Comparison of ENCODE assay signal across 12 mouse cellular contexts in genomic region chr2:6705929-6706739, GRCm38 (mm10).
DNase-seq lines count a peak whose midpoint lies in the region; ATAC-seq and TF ChIP-seq lines count a peak whose summit lies in the region.
"Had no signal": no experiment of that assay in that cellular context is flagged by ENCODE, and none has a peak within 500 bp of the region (broad histone marks: within the 10 kb centered on the region; RNA-seq: fewer than 3 reads in every experiment).

No protein-coding gene starts in this region.

- 0 out of 2 replicates have a peak overlapping the region, but pooled peaks have one; percentile 31 for H3K27ac ChIP-seq in forebrain, embryonic 13.5 days
- no peak overlapping the region for H3K27ac ChIP-seq in forebrain, embryonic 11.5 days (ENCODE audit: low read depth, low read length)
- 0 out of 2 replicates have a peak overlapping the region, but pooled peaks have one; percentile 23 for H3K27ac ChIP-seq in neural tube, embryonic 15.5 days (replicated peaks)
- peak overlapping the region; percentile 93 for H3K27ac ChIP-seq in bone marrow macrophage, adult 2 months (ENCODE audit: insufficient read depth, low read depth, low read length)
- H3K27ac ChIP-seq: liver, embryonic 14.5 days had no signal

- no peak overlapping the region for H3K4me3 ChIP-seq in forebrain, embryonic 13.5 days
- H3K4me3 ChIP-seq in forebrain, embryonic 11.5 days (ENCODE audit: low read depth, low read length): no peak overlapping the region
- H3K4me3 ChIP-seq in neural tube, embryonic 15.5 days (replicated peaks): no peak overlapping the region
- H3K4me3 ChIP-seq in bone marrow macrophage, adult 2 months (ENCODE audit: insufficient read depth, low read length): peak overlapping the region; percentile 26

- WGBS in forebrain, embryonic 13.5 days: 88% methylated on average over 11 of the region's 11 CpGs
- WGBS in forebrain, embryonic 11.5 days: 89% methylated on average over 11 of the region's 11 CpGs
- WGBS in neural tube, embryonic 15.5 days: 85% methylated on average over 11 of the region's 11 CpGs

- ATAC-seq in forebrain, embryonic 13.5 days: no peak
- no peak for ATAC-seq in forebrain, embryonic 11.5 days (replicated peaks; ENCODE audit: low FRiP score)
- ATAC-seq in neural tube, embryonic 15.5 days (ENCODE audit: low FRiP score): no peak
- no peak for ATAC-seq in erythroblast, adult 5-6 weeks (replicated peaks; ENCODE audit: low FRiP score, poor library complexity, severe bottlenecking)

- no peaks in the 10 kb centered on the region for H3K36me3 ChIP-seq in forebrain, embryonic 13.5 days (ENCODE audit: poor library complexity, severe bottlenecking)
- no peaks in the 10 kb centered on the region for H3K36me3 ChIP-seq in forebrain, embryonic 11.5 days (ENCODE audit: control insufficient read depth, insufficient read depth, low read length)
- no peaks in the 10 kb centered on the region for H3K36me3 ChIP-seq in neural tube, embryonic 15.5 days

- no peaks in the 10 kb centered on the region for H3K27me3 ChIP-seq in forebrain, embryonic 13.5 days
- no peaks in the 10 kb centered on the region for H3K27me3 ChIP-seq in forebrain, embryonic 11.5 days (ENCODE audit: control insufficient read depth, insufficient read depth, low read length)
- H3K27me3 ChIP-seq in neural tube, embryonic 15.5 days (replicated peaks): no peaks in the 10 kb centered on the region

- no peak for TF ChIP-seq POLR2A in bone marrow macrophage, adult 2 months (IDR thresholded peaks at IDR 0.05; ENCODE audit: borderline replicate concordance, low read depth, low read length)

- no peak for TF ChIP-seq CTCF in bone marrow macrophage, adult 2 months (IDR thresholded peaks at IDR 0.05; ENCODE audit: low read depth, low read length)

- H3K9ac ChIP-seq in forebrain, embryonic 13.5 days: no peak overlapping the region
- H3K9ac ChIP-seq in forebrain, embryonic 11.5 days (ENCODE audit: low read length): no peak overlapping the region
- no peak overlapping the region for H3K9ac ChIP-seq in neural tube, embryonic 15.5 days (replicated peaks)
- H3K9ac ChIP-seq: liver, embryonic 14.5 days had no signal

- no peaks in the 10 kb centered on the region for H3K9me3 ChIP-seq in forebrain, embryonic 13.5 days (replicated peaks)
- H3K9me3 ChIP-seq in forebrain, embryonic 11.5 days (ENCODE audit: control insufficient read depth, low read length): no peaks in the 10 kb centered on the region
- no peaks in the 10 kb centered on the region for H3K9me3 ChIP-seq in neural tube, embryonic 15.5 days (replicated peaks)

- no peak overlapping the region for H3K4me2 ChIP-seq in forebrain, embryonic 13.5 days
- H3K4me2 ChIP-seq in forebrain, embryonic 11.5 days (ENCODE audit: low read depth, low read length, severe bottlenecking): no peak overlapping the region
- no peak overlapping the region for H3K4me2 ChIP-seq in neural tube, embryonic 15.5 days

- DNase-seq in forebrain, embryonic 11.5 days (ENCODE audit: low spot score): no peak
- no peak for DNase-seq in neural tube, embryonic 10.5 days (ENCODE audit: extremely low spot score, low spot score)
- peak; percentile 76 to 85 for DNase-seq in natural killer cell, adult 2 months (ENCODE audit: low spot score in 2 of 2)
- no peak for DNase-seq in yolk sac, embryonic 10.5 days (ENCODE audit: low spot score)
- DNase-seq: kidney, adult 18-20 months; kidney, postnatal 4 days; lung, postnatal 36 days had no signal

- peaks cover 25% of the 10 kb centered on the region for H3K4me1 ChIP-seq in forebrain, embryonic 13.5 days
- no peaks in the 10 kb centered on the region for H3K4me1 ChIP-seq in forebrain, embryonic 11.5 days (replicated peaks; ENCODE audit: control insufficient read depth, insufficient read depth, low read length)
- peaks cover 30% of the 10 kb centered on the region for H3K4me1 ChIP-seq in neural tube, embryonic 15.5 days
- H3K4me1 ChIP-seq in bone marrow macrophage, adult 2 months (ENCODE audit: control insufficient read depth, insufficient read depth, low read length): peaks cover 54% of the 10 kb centered on the region

Comparison
In these comparisons a context has a peak if more than half of its experiments do, and no peak if none do; other contexts are left out.
1. DNase-seq: peak in natural killer cell, adult 2 months (2 of 2); none in forebrain, embryonic 11.5 days (single experiment), neural tube, embryonic 10.5 days (single experiment) and yolk sac, embryonic 10.5 days (single experiment).